Mouse (Mus musculus) CH12.LX (cell line): ENCODE measurements around the gene Nrn1l.

Experiments used
- MAX ChIP-seq: IDR thresholded peaks from 2 replicates; pipeline ENCODE4 v1.6.1; 2011; ENCODE audit warnings: low read length, improper control_type of control experiment
- POLR2A ChIP-seq: IDR thresholded peaks from 2 replicates; pipeline ENCODE4 v1.6.1; 2011; ENCODE audit warnings: low read depth, mild to moderate bottlenecking, improper control_type of control experiment, low read length

GRCm38 (mm10) chr8:105932525-105932924 lies 39.2 kb downstream of the Nrn1l start:
- TF ChIP-seq MAX (no peak), POLR2A (no peak)
